In genomic region chr4:109979461-109980320, GRCm38 (mm10) we compare ENCODE assay signal across 8 mouse cellular contexts. TPM values are rescaled to one million over a fixed set of nuclear protein-coding genes. Genes with fewer than 3 reads are reported as not detected.
A peak's percentile ranks its signal among the peaks of the same experiment; 100 is the strongest.
DNase-seq lines count a peak whose midpoint lies in the region; ATAC-seq lines count a peak whose summit lies in the region.
"Had no signal": no experiment of that assay in that cellular context is flagged by ENCODE, and none has a peak within 500 bp of the region (broad histone marks: within the 10 kb centered on the region; RNA-seq: fewer than 3 reads in every experiment).

No protein-coding gene starts in this region.

- H3K4me3 ChIP-seq in embryonic facial prominence, embryonic 12.5 days = peak overlapping the region; percentile 44
- H3K4me3 ChIP-seq in hindbrain, embryonic 16.5 days (ENCODE audit: low read length) = peak overlapping the region; percentile 16
- H3K4me3 ChIP-seq in neural tube, embryonic 13.5 days = peak overlapping the region; percentile 5; the same call in 1 of the 2 replicates

- H3K36me3 ChIP-seq in embryonic facial prominence, embryonic 12.5 days = no peaks in the 10 kb centered on the region
- no peaks in the 10 kb centered on the region for H3K36me3 ChIP-seq in hindbrain, embryonic 16.5 days (ENCODE audit: control insufficient read depth, insufficient read depth, low read length)
- H3K36me3 ChIP-seq in neural tube, embryonic 13.5 days = no peaks in the 10 kb centered on the region

- H3K9me3 ChIP-seq in embryonic facial prominence, embryonic 12.5 days = no peaks in the 10 kb centered on the region
- peaks cover 4% of the 10 kb centered on the region; the same call in 1 of the 2 replicates for H3K9me3 ChIP-seq in hindbrain, embryonic 16.5 days (ENCODE audit: control insufficient read depth, low read length)
- H3K9me3 ChIP-seq in neural tube, embryonic 13.5 days = peaks cover 5% of the 10 kb centered on the region; the same call in 1 of the 2 replicates

- H3K4me1 ChIP-seq in embryonic facial prominence, embryonic 12.5 days = peaks cover 36% of the 10 kb centered on the region
- peaks cover 24% of the 10 kb centered on the region for H3K4me1 ChIP-seq in hindbrain, embryonic 16.5 days (ENCODE audit: control insufficient read depth, insufficient read depth, low read depth, low read length)
- peaks cover 45% of the 10 kb centered on the region for H3K4me1 ChIP-seq in neural tube, embryonic 13.5 days (replicated peaks)

- peak overlapping the region; percentile 42 for H3K4me2 ChIP-seq in embryonic facial prominence, embryonic 12.5 days (replicated peaks)
- peak overlapping the region; percentile 34 for H3K4me2 ChIP-seq in hindbrain, embryonic 16.5 days (ENCODE audit: low read length)
- H3K4me2 ChIP-seq in neural tube, embryonic 13.5 days = peak overlapping the region; percentile 18; the same call in 1 of the 2 replicates

- DNase-seq in layer of hippocampus, postnatal 10 days (ENCODE audit: low spot score in 2 of 2) = peak; percentile 40 to 54
- DNase-seq in layer of hippocampus, adult 9-11 months = no peak
- DNase-seq in ovary, postnatal 36 days (ENCODE audit: low spot score) = no peak
- no peak for DNase-seq in thymus, postnatal 10 days (ENCODE audit: low spot score in 2 of 2)

- no peak for ATAC-seq in embryonic facial prominence, embryonic 12.5 days (ENCODE audit: insufficient number of reproducible peaks, insufficient read depth, low FRiP score, low TSS enrichment)
- no peak for ATAC-seq in hindbrain, embryonic 16.5 days
- ATAC-seq in neural tube, embryonic 13.5 days (ENCODE audit: low read depth) = no peak

- WGBS in embryonic facial prominence, embryonic 12.5 days = under 1% methylated on average over 66 of the region's 66 CpGs
- under 1% methylated on average over 59 of the region's 66 CpGs for whole genome bisulfite sequencing in hindbrain, embryonic 16.5 days
- WGBS in neural tube, embryonic 13.5 days = under 1% methylated on average over 65 of the region's 66 CpGs

- H3K27ac ChIP-seq in embryonic facial prominence, embryonic 12.5 days = peak overlapping the region; percentile 41; the same call in 1 of the 2 replicates
- H3K27ac ChIP-seq in hindbrain, embryonic 16.5 days (ENCODE audit: low read depth, low read length) = no peak overlapping the region
- H3K27ac ChIP-seq in neural tube, embryonic 13.5 days (replicated peaks) = no peak overlapping the region
- H3K27ac ChIP-seq: liver, embryonic 14.5 days had no signal

- H3K9ac ChIP-seq in embryonic facial prominence, embryonic 12.5 days = peak overlapping the region; percentile 42
- H3K9ac ChIP-seq in hindbrain, embryonic 16.5 days (ENCODE audit: low read depth, low read length) = no peak overlapping the region
- no peak overlapping the region for H3K9ac ChIP-seq in neural tube, embryonic 13.5 days
- H3K9ac ChIP-seq: liver, embryonic 14.5 days had no signal

- H3K27me3 ChIP-seq in embryonic facial prominence, embryonic 12.5 days = peaks cover 86% of the 10 kb centered on the region
- H3K27me3 ChIP-seq in hindbrain, embryonic 16.5 days (replicated peaks; ENCODE audit: control insufficient read depth, insufficient read depth, low read length) = peaks cover 67% of the 10 kb centered on the region
- H3K27me3 ChIP-seq in neural tube, embryonic 13.5 days = peaks cover 97% of the 10 kb centered on the region

RNA-seq across cellular contexts. Expression of gene Dmrta2, which starts 1.8 kb away (rescaled TPM):
- total RNA-seq in layer of hippocampus, postnatal 10 days (2021) = 1 to 10 TPM; 6.3 to 8.1 TPM
- polyA plus RNA-seq in embryonic facial prominence, embryonic 12.5 days (2016; fragmentation: Nextera tagmentation; extraction: Ambion mirVana) = 1.2 and 1.4 TPM in 2 replicates
- polyA plus RNA-seq in hindbrain, embryonic 16.5 days (2015; fragmentation: Nextera tagmentation; extraction: Ambion mirVana) = 0.05 and 0.19 TPM in 2 replicates
- polyA plus RNA-seq in neural tube, embryonic 13.5 days (2015; fragmentation: Nextera tagmentation; extraction: Ambion mirVana) = 0.14 and 0.17 TPM in 2 replicates

Comparison
In these comparisons a context has a peak if more than half of its experiments do, and no peak if none do; other contexts are left out.
1. DNase-seq: peak in layer of hippocampus, postnatal 10 days (2 of 2); none in layer of hippocampus, adult 9-11 months (single experiment), ovary, postnatal 36 days (single experiment) and thymus, postnatal 10 days (0 of 2).
2. Peak in every context shown above with its lines, with median percentiles within 50 percentile points of each other: H3K4me2 ChIP-seq and H3K4me3 ChIP-seq.